Mouse (Mus musculus): ENCODE results near the gene Liph.

DNA sequence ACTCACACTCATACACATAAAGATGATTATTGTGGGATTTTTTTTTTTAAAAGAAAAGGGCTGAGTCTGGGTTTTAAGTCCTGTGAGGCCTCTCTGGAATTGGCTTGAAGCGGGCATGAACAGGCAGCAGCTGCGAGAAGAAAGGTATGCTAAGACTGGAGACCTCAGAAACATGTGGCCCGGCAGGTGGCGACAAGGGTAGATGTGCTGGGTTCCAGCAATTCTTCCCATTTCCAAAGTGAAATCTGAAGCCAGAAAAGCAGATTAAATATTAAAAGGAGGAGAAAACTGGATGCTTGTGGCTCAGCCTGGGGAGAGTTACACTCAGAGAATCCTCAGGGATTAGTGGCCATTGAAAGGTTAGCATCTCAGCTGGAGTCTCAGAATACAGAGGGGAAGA is 24.0 kb downstream of the Liph start:
- TF ChIP-seq GATA1 (IDR thresholded peaks at IDR 0.05; ENCODE audit: borderline replicate concordance, low read length) (no peak), CTCF (IDR thresholded peaks at IDR 0.05; ENCODE audit: low read depth, low read length) (no peak), TAL1 (conservative IDR thresholded peaks at IDR 0.05; ENCODE audit: low read depth, low read length) (no peak), GATA2 (IDR thresholded peaks at IDR 0.05; ENCODE audit: borderline replicate concordance, low read depth, low read length) (no peak), POLR2AphosphoS5 (IDR thresholded peaks at IDR 0.05; ENCODE audit: insufficient replicate concordance, low read depth, low read length) (no peak)
